ENCODE assay signal across 26 mouse cellular contexts in genomic region chr8:11552390-11552789, GRCm38 (mm10).
"Had no signal": no experiment of that assay in that cellular context is flagged by ENCODE, and none has a peak within 500 bp of the region (broad histone marks: within the 10 kb centered on the region; RNA-seq: fewer than 3 reads in every experiment).

No protein-coding gene starts in this region.

- H3K4me2 ChIP-seq: heart, embryonic 11.5 days; heart, embryonic 13.5 days; heart, embryonic 15.5 days; hindbrain, embryonic 13.5 days; hindbrain, embryonic 15.5 days; kidney, embryonic 15.5 days; limb, embryonic 13.5 days; limb, embryonic 15.5 days had no signal

- H3K9me3 ChIP-seq: heart, embryonic 13.5 days; heart, embryonic 15.5 days; hindbrain, embryonic 13.5 days; hindbrain, embryonic 15.5 days; kidney, embryonic 15.5 days; limb, embryonic 13.5 days; limb, embryonic 15.5 days had no signal

- H3K27me3 ChIP-seq: heart, embryonic 13.5 days; heart, embryonic 15.5 days; hindbrain, embryonic 13.5 days; hindbrain, embryonic 15.5 days; kidney, embryonic 15.5 days; limb, embryonic 13.5 days; limb, embryonic 15.5 days had no signal

- H3K36me3 ChIP-seq: limb, embryonic 13.5 days had no signal

- H3K4me3 ChIP-seq: gastrocnemius, adult 2 months; heart, embryonic 13.5 days; heart, embryonic 15.5 days; hindbrain, embryonic 13.5 days; hindbrain, embryonic 15.5 days; kidney, embryonic 15.5 days; limb, embryonic 13.5 days; limb, embryonic 15.5 days had no signal

- H3K27ac ChIP-seq: gastrocnemius, adult 2 months; heart, embryonic 13.5 days; heart, embryonic 15.5 days; hindbrain, embryonic 13.5 days; hindbrain, embryonic 15.5 days; hindbrain, postnatal 0 days; kidney, embryonic 15.5 days; kidney, postnatal 0 days; limb, embryonic 13.5 days; limb, embryonic 15.5 days; liver, embryonic 14.5 days had no signal

- H3K9ac ChIP-seq: heart, embryonic 13.5 days; heart, embryonic 15.5 days; hindbrain, embryonic 13.5 days; hindbrain, embryonic 15.5 days; kidney, embryonic 15.5 days; limb, embryonic 13.5 days; limb, embryonic 15.5 days; liver, embryonic 14.5 days had no signal

- DNase-seq: gastrocnemius, adult 2 months; gastrocnemius, postnatal 14 days; gastrocnemius, postnatal 36 days; heart, adult 18-20 months; heart, postnatal 14 days; heart, postnatal 36 days; kidney, adult 11 months; kidney, adult 2 months; kidney, adult 9 months; kidney, postnatal 14 days; kidney, postnatal 36 days; layer of hippocampus, adult 9-11 months; layer of hippocampus, postnatal 36 days; left cerebral cortex, postnatal 4 days had no signal

- ATAC-seq: hindbrain, postnatal 0 days; intestine, embryonic 16.5 days had no signal
